Mouse (Mus musculus) liver, adult 2 months (tissue): ENCODE results near the gene Cnot11.

Experiments
- CTCF ChIP-seq: fragments of 200-500 bp; IDR thresholded peaks from 2 replicates; pipeline ENCODE4 v1.5.1; 2011; ENCODE audit warnings: low read depth, low read length, control low read depth
- POLR2A ChIP-seq: fragments of 200-500 bp; IDR thresholded peaks from 2 replicates; pipeline ENCODE4 v1.6.1; 2011; ENCODE audit warnings: low read length, control low read depth; ENCODE audit not compliant: insufficient read depth; ENCODE audit errors: extremely low read depth

DNA sequence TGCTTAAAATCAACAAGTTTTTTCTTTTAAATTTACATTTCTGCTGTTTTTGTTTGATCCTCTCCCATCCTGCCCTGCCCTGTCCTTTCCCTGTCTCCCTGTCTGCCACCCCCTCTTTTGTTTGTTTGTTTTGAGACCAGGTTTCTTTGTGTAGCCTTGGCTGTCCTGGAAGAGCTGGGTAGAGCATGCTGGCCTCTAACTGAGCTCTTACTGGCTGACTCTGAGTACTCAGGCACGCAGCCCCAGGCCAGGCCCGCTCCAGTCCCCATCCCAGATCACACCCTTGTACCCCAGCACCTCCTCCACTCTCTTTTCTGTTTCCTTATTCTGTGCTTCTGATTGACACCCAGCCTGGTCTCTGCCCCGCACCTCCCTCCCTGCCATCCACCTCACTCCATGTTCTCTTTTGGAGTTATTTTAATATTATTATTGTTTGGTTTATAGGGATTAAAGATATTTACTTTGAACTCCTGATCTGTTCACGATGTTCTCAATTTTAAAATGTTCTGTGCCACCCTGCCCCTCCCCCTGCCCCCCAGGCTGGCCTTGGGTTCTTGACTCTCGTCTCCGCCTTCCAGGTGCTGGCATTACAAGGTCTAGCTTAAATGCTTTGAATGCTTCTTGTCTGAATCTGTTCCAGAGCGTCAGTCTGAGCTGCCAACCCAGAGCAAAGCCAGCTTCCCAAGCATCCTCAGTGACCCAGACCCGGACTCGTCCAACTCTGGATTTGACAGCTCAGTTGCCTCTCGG lies 3.0 kb downstream of the Cnot11 start:
- TF ChIP-seq CTCF (no peak), POLR2A (no peak)
